Mouse (Mus musculus) left cerebral cortex, postnatal 14 days (tissue): ENCODE data around the gene Sestd1. TPM values are rescaled to one million over a fixed set of nuclear protein-coding genes. Genes with fewer than 3 reads are reported as not detected.

Experiments
- DNase-seq, 2 experiments: peaks; one replicate each; pipeline ENCODE4 v3.0.0; 2021 to 2022; ENCODE audit warnings: low spot score in 2 of 2, mixed read lengths in 1 of 2
- intact Hi-C: fragments of 180-260 bp; cut with DNase I; formaldehyde crosslinking; loops from one replicate; pipeline ENCODE4 v1.15.1; 2025
- total RNA-seq, 2 experiments: library from RNA; stranded (reverse); gene quantifications; 2 replicates each; pipeline ENCODE4 v1.2.3; 2021

The Sestd1 gene
- total RNA-seq, 2 experiments from 2014 or later: 92.9 to 102 TPM

GRCm38 (mm10) chr2:77187501-77187900, 92.9 kb downstream of the Sestd1 start:
- no peak for DNase-seq
- intact Hi-C loops: no loop called here

GRCm38 (mm10) chr2:77186912-77187311, 93.5 kb downstream of the Sestd1 start:
- no peak for DNase-seq
- intact Hi-C loops: no loop called here

GRCm38 (mm10) chr2:77184049-77184571, 96.3 kb downstream of the Sestd1 start:
- intact Hi-C loops: no loop called here
- no peak for DNase-seq

GRCm38 (mm10) chr2:77183646-77184045, 96.7 kb downstream of the Sestd1 start:
- intact Hi-C loops: no loop called here
- DNase-seq: peak in 1 of 2 experiments; percentile 52

- DNase-seq: no peak
- intact Hi-C loops: no loop called here
Measured at GRCm38 (mm10) chr2:77182996-77183380, 97.4 kb downstream of the Sestd1 start.

GRCm38 (mm10) chr2:77182271-77182995, 98.0 kb downstream of the Sestd1 start:
- intact Hi-C loops: no loop called here
- DNase-seq: no peak

- intact Hi-C loops: loop anchor here (10.0 kb wide), 1 partner anchor 113 kb away; no protein-coding TSS in a partner anchor
- DNase-seq: no peak
Measured at GRCm38 (mm10) chr2:77177472-77177871, 102.9 kb downstream of the Sestd1 start.

GRCm38 (mm10) chr2:77176413-77176812, 104.0 kb downstream of the Sestd1 start:
- intact Hi-C loops: loop anchor here (10.0 kb wide), 1 partner anchor 112 kb away; no protein-coding TSS in a partner anchor
- DNase-seq: no peak

GRCm38 (mm10) chr2:77175411-77175810, 105.0 kb downstream of the Sestd1 start:
- intact Hi-C loops: loop anchor here (10.0 kb wide), 1 partner anchor 111 kb away; no protein-coding TSS in a partner anchor
- DNase-seq: no peak

GRCm38 (mm10) chr2:77174313-77174712, 106.1 kb downstream of the Sestd1 start:
- no peak for DNase-seq
- intact Hi-C loops: loop anchor here (10.0 kb wide), 1 partner anchor 110 kb away; no protein-coding TSS in a partner anchor

GRCm38 (mm10) chr2:77173821-77174220, 106.6 kb downstream of the Sestd1 start:
- intact Hi-C loops: loop anchor here (10.0 kb wide), 1 partner anchor 109 kb away; no protein-coding TSS in a partner anchor
- DNase-seq: no peak

- intact Hi-C loops: loop anchor here (10.0 kb wide), 1 partner anchor 109 kb away; no protein-coding TSS in a partner anchor
- DNase-seq: no peak
Measured at GRCm38 (mm10) chr2:77173366-77173765, 107.0 kb downstream of the Sestd1 start.

- DNase-seq: no peak
- intact Hi-C loops: loop anchor here (10.0 kb wide), 1 partner anchor 107 kb away; no protein-coding TSS in a partner anchor
Measured at GRCm38 (mm10) chr2:77172241-77172671, 108.1 kb downstream of the Sestd1 start.

- intact Hi-C loops: loop anchor here (10.0 kb wide), 1 partner anchor 107 kb away; no protein-coding TSS in a partner anchor
Measured at GRCm38 (mm10) chr2:77171444-77172240, 108.8 kb downstream of the Sestd1 start.

GRCm38 (mm10) chr2:77170633-77171105, 109.7 kb downstream of the Sestd1 start, which contains the start of gene Ccdc141:
Gene Ccdc141 (minus strand): TSS chr2:77170636.
- no peak for DNase-seq
- intact Hi-C loops: loop anchor here (10.0 kb wide), 1 partner anchor 106 kb away; no protein-coding TSS in a partner anchor

More at GRCm38 (mm10) chr2:77171444-77172240, 108.8 kb downstream of the Sestd1 start:
- DNase-seq: peak; percentile 41 to 52

- intact Hi-C loops: loop anchor here (10.0 kb wide), 1 partner anchor 105 kb away; no protein-coding TSS in a partner anchor
- DNase-seq: no peak
Measured at GRCm38 (mm10) chr2:77169916-77170632, 110.3 kb downstream of the Sestd1 start.

GRCm38 (mm10) chr2:77169218-77169617, 111.2 kb downstream of the Sestd1 start:
- DNase-seq: no peak
- intact Hi-C loops: no loop called here

GRCm38 (mm10) chr2:77168781-77169180, 111.6 kb downstream of the Sestd1 start:
- intact Hi-C loops: no loop called here
- no peak for DNase-seq
